Mouse (Mus musculus) layer of hippocampus, adult 6 months (tissue): Measurements from ENCODE around the gene Vmn1r128. TPM values are rescaled to one million over a fixed set of nuclear protein-coding genes. Genes with fewer than 3 reads are reported as not detected.

ENCODE experiments used
- long read RNA-seq, 2 experiments: library from polyadenylated mRNA; unstranded; transcript quantifications; one replicate each; pipeline ENCODE4 v2.0.0; 2019 to 2020
- polyA plus RNA-seq: library from polyadenylated mRNA; unstranded; fragments of <200 nt; fragmentation: Nextera tagmentation; gene quantifications from 2 replicates; pipeline ENCODE4 v1.2.3, GENCODE M21; 2021

The Vmn1r128 gene
- not detected in 2 replicates for polyA plus RNA-seq
- long read RNA-seq, experiment 1, result 0 reads
- long read RNA-seq, experiment 2, result 0 reads

DNA sequence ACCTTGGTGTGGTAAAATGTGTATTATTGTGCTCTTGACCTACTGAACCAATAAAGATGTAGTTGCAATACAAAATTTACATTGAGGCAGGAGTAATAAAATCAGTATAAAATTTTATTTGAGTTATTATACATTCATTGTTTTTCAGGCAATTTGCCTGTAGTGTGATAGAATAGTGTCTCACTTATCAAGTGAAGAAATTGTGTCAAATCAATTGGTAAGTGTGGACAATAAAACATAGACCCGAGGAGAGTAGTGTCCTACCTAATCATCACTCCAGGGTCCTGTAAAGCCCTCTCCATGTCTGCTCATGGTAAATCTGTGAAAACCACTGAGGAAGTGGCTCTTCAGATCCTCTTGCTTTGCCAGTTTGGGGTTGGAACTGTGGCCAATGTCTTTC lies at the start of gene Vmn1r128:
TSS of gene Vmn1r128 (plus strand) at position 301 of the 400 bp plus-strand sequence.

DNA sequence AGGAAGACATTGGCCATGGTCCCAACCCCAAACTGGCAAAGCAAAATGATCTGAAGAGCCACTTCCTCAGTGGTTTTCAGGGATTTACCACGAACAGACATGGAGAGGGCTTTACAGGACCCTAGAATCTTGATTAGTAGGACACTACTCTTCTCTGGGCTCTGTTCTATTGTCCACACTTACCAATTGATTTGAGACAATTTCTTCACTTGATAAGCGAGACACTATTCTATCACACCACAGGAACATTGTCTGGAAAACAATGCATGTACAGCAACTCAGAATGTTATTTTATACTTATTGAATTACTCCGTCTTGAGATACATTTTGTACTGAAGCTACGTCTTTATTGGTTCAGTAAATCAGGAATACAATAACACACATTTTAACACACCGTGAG lies 47.8 kb upstream of the Vmn1r128 start, which contains the start of gene Vmn1r126:
TSS of gene Vmn1r126 (minus strand) at position 101 of the 400 bp plus-strand sequence.

DNA sequence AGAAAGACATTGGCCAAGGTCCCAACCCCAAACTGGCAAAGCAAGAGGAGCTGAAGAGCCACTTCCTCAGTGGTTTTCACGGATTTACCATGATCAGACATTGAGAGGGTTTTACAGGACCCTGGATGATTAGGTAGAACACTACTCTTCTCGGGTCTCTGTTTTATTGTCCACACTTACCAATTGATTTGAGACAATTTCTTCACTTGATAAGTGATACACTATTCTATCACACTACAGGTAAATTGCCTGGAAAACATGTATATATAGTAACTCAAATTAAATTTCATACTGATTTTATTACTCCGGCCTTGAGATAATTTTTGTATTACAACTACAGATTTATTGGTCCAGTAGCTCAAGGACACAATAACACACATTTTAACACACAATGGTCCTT lies 29.4 kb upstream of the Vmn1r128 start, which contains the start of gene Vmn1r127:
TSS of gene Vmn1r127 (minus strand) at position 101 of the 400 bp plus-strand sequence.

DNA sequence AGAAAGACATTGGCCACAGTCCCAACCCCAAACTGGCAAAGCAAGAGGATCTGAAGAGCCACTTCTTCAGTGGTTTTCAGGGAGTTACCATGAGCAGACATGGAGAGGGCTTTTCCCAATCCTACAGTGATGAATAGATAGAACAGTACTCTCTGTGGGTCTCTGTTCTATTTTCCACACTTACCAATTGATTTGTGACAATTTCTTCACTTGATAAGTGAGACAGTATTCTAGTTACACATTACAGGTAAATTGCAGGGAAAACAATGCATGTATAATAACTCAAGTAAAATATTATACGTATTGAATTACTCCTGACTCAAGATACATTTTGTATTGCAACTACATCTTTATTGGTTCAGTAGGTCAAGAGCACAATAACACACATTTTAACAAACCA lies 12.0 kb downstream of the Vmn1r128 start, which contains the start of gene Vmn1r129:
TSS of gene Vmn1r129 (minus strand) at position 101 of the 400 bp plus-strand sequence.

Other genes with a start within 250 kb of the Vmn1r128 start
- not detected in 2 replicates for gene Vmn1r122, start 215.2 kb upstream of the Vmn1r128 start, polyA plus RNA-seq
- gene Vmn1r123, start 187.2 kb upstream of the Vmn1r128 start, polyA plus RNA-seq, result not detected in 2 replicates
- gene Gm5157, start 158.9 kb upstream of the Vmn1r128 start, polyA plus RNA-seq, result not detected in 2 replicates
- not detected in 2 replicates for gene Vmn1r124, start 88.8 kb upstream of the Vmn1r128 start, polyA plus RNA-seq
- not detected in 2 replicates for gene Vmn1r125, start 77.2 kb upstream of the Vmn1r128 start, polyA plus RNA-seq
- gene Vmn1r126, start 47.9 kb upstream of the Vmn1r128 start, polyA plus RNA-seq, result not detected in 2 replicates
- gene Vmn1r127, start 29.5 kb upstream of the Vmn1r128 start, polyA plus RNA-seq, result not detected in 2 replicates
- not detected in 2 replicates for gene Vmn1r129, start 11.9 kb downstream of the Vmn1r128 start, polyA plus RNA-seq
- gene Gm6882, start 83.4 kb downstream of the Vmn1r128 start, polyA plus RNA-seq, result not detected in 2 replicates
- not detected in 2 replicates for gene Vmn1r130, start 162.4 kb downstream of the Vmn1r128 start, polyA plus RNA-seq
- not detected in 2 replicates for gene Vmn1r131, start 196.7 kb downstream of the Vmn1r128 start, polyA plus RNA-seq